Comparison of ENCODE assay signal across 8 mouse cellular contexts in genomic region chr1:93235576-93236544, GRCm38 (mm10). TPM values are rescaled to one million over a fixed set of nuclear protein-coding genes. Genes with fewer than 3 reads are reported as not detected.
DNase-seq lines count a peak whose midpoint lies in the region; ATAC-seq lines count a peak whose summit lies in the region.

TSS of gene Sned1 (plus strand) at chr1:93235841.

- H3K27ac ChIP-seq in intestine, embryonic 15.5 days, result no peak within 1 kb of the TSS

- H3K27me3 ChIP-seq in intestine, embryonic 15.5 days (replicated peaks), result peaks cover 10% of the 10 kb centered on the region

- H3K9ac ChIP-seq in intestine, embryonic 15.5 days, result peak within 1 kb of the TSS; percentile 51

- intact Hi-C loops in left cerebral cortex, postnatal 10 days (cut with DNase I), result no loop called here

- no peaks in the 10 kb centered on the region for H3K9me3 ChIP-seq in intestine, embryonic 15.5 days

- peak within 1 kb of the TSS; percentile 100 for H3K4me2 ChIP-seq in intestine, embryonic 15.5 days (replicated peaks)

- ATAC-seq in intestine, embryonic 15.5 days, result peak; percentile 95
- peak; percentile 76 for ATAC-seq in megakaryocyte progenitor cell, adult 5-6 weeks (replicated peaks; ENCODE audit: poor library complexity)
- no peak for ATAC-seq in erythroid progenitor cell, adult 5-6 weeks (replicated peaks; ENCODE audit: low FRiP score, poor library complexity, severe bottlenecking)

- no peaks in the 10 kb centered on the region for H3K36me3 ChIP-seq in intestine, embryonic 15.5 days

- H3K4me3 ChIP-seq in intestine, embryonic 15.5 days (replicated peaks), result peak within 1 kb of the TSS; percentile 56

- peaks cover 19% of the 10 kb centered on the region for H3K4me1 ChIP-seq in intestine, embryonic 15.5 days (replicated peaks)

- under 1% methylated on average over 98 of the region's 100 CpGs for WGBS in intestine, embryonic 15.5 days

- DNase-seq in adrenal gland, postnatal 25 days, result peak; percentile 93
- peak; percentile 80 for DNase-seq in embryo, embryonic 11.5 days (ENCODE audit: low read depth, low spot score)
- peak; percentile 73 to 90 for DNase-seq in gastrocnemius, postnatal 4 days (ENCODE audit: low spot score in 2 of 2)
- DNase-seq in left cerebral cortex, postnatal 10 days (ENCODE audit: extremely low spot score in 1 of 2, low spot score in 2 of 2), result peak; percentile 71 to 92
- DNase-seq in right cerebral cortex, postnatal 10 days (ENCODE audit: low spot score in 2 of 2), result peak; percentile 85 to 87

RNA-seq across cellular contexts. Expression of gene Sned1, which starts in this region (rescaled TPM):
- 32.5 and 34.1 TPM in 2 replicates for total RNA-seq in adrenal gland, postnatal 25 days (2021)
- total RNA-seq in gastrocnemius, postnatal 4 days (2021), result 1 to 10 TPM; 6.3 to 9.1 TPM
- polyA plus RNA-seq in intestine, embryonic 15.5 days (2015; fragmentation: Nextera tagmentation; extraction: Ambion mirVana), result 2.8 and 4.4 TPM in 2 replicates
- 1 to 10 TPM; 6.5 to 7.2 TPM for total RNA-seq in left cerebral cortex, postnatal 10 days (2021)
- 0.44 and 3.2 TPM in 2 replicates for total RNA-seq in megakaryocyte progenitor cell, adult 5-6 weeks (2015)
- total RNA-seq in megakaryocyte progenitor cell, adult 5-6 weeks (2017), result 0.14 and 0.17 TPM in 2 replicates
- total RNA-seq in erythroid progenitor cell, adult 5-6 weeks (2015; ENCODE audit: low replicate concordance), result 1.3 TPM in 1 of 2 replicates, not detected in the other
- 0.61 TPM in 1 of 2 replicates, not detected in the other for total RNA-seq in erythroid progenitor cell, adult 5-6 weeks (2017; ENCODE audit: low replicate concordance)
